Mouse (Mus musculus): ENCODE measurements at regions not wholly inside any gene's neighbourhood (a gene's known extent, or its start where the extent isn't known, plus 50 kb on each side); places are given as distances from the start of the nearest gene placed in this dataset.

GRCm38 (mm10) chr17:82674593-82674992, 540.5 kb upstream of the Pkdcc start:
- no peak for TF ChIP-seq CTCF (IDR thresholded peaks at IDR 0.05; ENCODE audit: low read depth)
- TF ChIP-seq EP300 (optimal IDR thresholded peaks at IDR 0.05), result no peak

Measured in stomach, postnatal 0 days (tissue).